Mouse (Mus musculus) embryonic facial prominence, embryonic 15.5 days (tissue): ENCODE results near the gene Igfbp3. TPM values are rescaled to one million over a fixed set of nuclear protein-coding genes. Genes with fewer than 3 reads are reported as not detected.

Experiments used
- ATAC-seq: fragments of 200-750 bp; cut with Nextera tagmentation; 2 replicates; pipeline ENCODE4 v1.8.0; 2017; ENCODE audit warnings: low read depth, moderate TSS enrichment; ENCODE audit not compliant: insufficient number of reproducible peaks, low FRiP score, low TSS enrichment
- H3K27ac ChIP-seq: fragments of 300-500 bp; sonication (generic); replicated peaks from 2 replicates; pipeline ENCODE4 v1.5.1; 2015; ENCODE audit warnings: mild to moderate bottlenecking, inconsistent platforms
- H3K27me3 ChIP-seq: fragments of 300-500 bp; sonication (generic); 2 replicates; pipeline ENCODE4 v1.6.1; 2015; ENCODE audit warnings: inconsistent platforms
- H3K36me3 ChIP-seq: fragments of 300-500 bp; sonication (generic); 2 replicates; pipeline ENCODE4 v1.6.1; 2015; ENCODE audit warnings: mild to moderate bottlenecking, inconsistent platforms
- H3K4me1 ChIP-seq: fragments of 300-500 bp; sonication (generic); 2 replicates; pipeline ENCODE4 v1.6.1; 2015; ENCODE audit warnings: inconsistent platforms
- H3K4me2 ChIP-seq: fragments of 300-500 bp; sonication (generic); replicated peaks from 2 replicates; pipeline ENCODE4 v1.6.1; 2015; ENCODE audit warnings: mild to moderate bottlenecking, inconsistent platforms
- H3K4me3 ChIP-seq: fragments of 300-500 bp; sonication (generic); replicated peaks from 2 replicates; pipeline ENCODE4 v1.5.1; 2015; ENCODE audit warnings: mild to moderate bottlenecking, inconsistent platforms
- H3K9ac ChIP-seq: fragments of 300-500 bp; sonication (generic); 2 replicates; pipeline ENCODE4 v1.6.1; 2015; ENCODE audit warnings: inconsistent platforms
- H3K9me3 ChIP-seq: fragments of 300-500 bp; sonication (generic); replicated peaks from 2 replicates; pipeline ENCODE4 v1.6.1; 2016; ENCODE audit warnings: inconsistent platforms
- WGBS: fragments of 180-500 bp; shearing (Covaris S2); methylation state at CpG from one replicate; pipeline ENCODE4 v1.1.7; 2015; 5-methylcytosine and 5-hydroxymethylcytosine counted together
- polyA plus RNA-seq: library from polyadenylated mRNA; unstranded; fragments of >200 nt; fragmentation: Nextera tagmentation; extraction: Ambion mirVana; gene quantifications from 2 replicates; pipeline ENCODE4 v1.2.1, GENCODE M21; 2015

Gene Igfbp3
- polyA plus RNA-seq, 1 experiment from 2014 or later = 194 TPM

GRCm38 (mm10) chr11:7161502-7162174, 52.1 kb downstream of the Igfbp3 start:
- no peak overlapping the region for H3K9ac ChIP-seq
- no peak overlapping the region for H3K4me2 ChIP-seq
- no peaks in the 10 kb centered on the region for H3K36me3 ChIP-seq
- H3K9me3 ChIP-seq = no peaks in the 10 kb centered on the region
- no peak for ATAC-seq
- peaks cover 7% of the 10 kb centered on the region; the same call in 1 of the 2 replicates for H3K4me1 ChIP-seq
- no peak overlapping the region for H3K27ac ChIP-seq
- WGBS = 70% methylated on average over 8 of the region's 8 CpGs
- H3K27me3 ChIP-seq = no peaks in the 10 kb centered on the region
- no peak overlapping the region for H3K4me3 ChIP-seq

- Histone ChIP-seq H3K27ac (peak overlapping the region; percentile 44; the same call in 1 of the 2 replicates), H3K36me3 (no peaks in the 10 kb centered on the region), H3K4me3 (no peak overlapping the region), H3K4me1 (peaks cover 7% of the 10 kb centered on the region; the same call in 1 of the 2 replicates), H3K9me3 (no peaks in the 10 kb centered on the region), H3K4me2 (no peak overlapping the region), H3K27me3 (no peaks in the 10 kb centered on the region), H3K9ac (no peak overlapping the region)
- WGBS = 55% methylated on average over 4 of the region's 4 CpGs
- ATAC-seq = peak; percentile 70; the same call in 1 of the 2 replicates
Measured at GRCm38 (mm10) chr11:7160637-7161101, 53.1 kb downstream of the Igfbp3 start.

GRCm38 (mm10) chr11:7160146-7160545, 53.6 kb downstream of the Igfbp3 start:
- no peak overlapping the region for H3K4me2 ChIP-seq
- H3K27me3 ChIP-seq = no peaks in the 10 kb centered on the region
- H3K9ac ChIP-seq = no peak overlapping the region
- peak overlapping the region; percentile 44 for H3K27ac ChIP-seq
- no peak for ATAC-seq
- no peaks in the 10 kb centered on the region for H3K9me3 ChIP-seq
- H3K36me3 ChIP-seq = no peaks in the 10 kb centered on the region
- WGBS = 75% methylated on average over 6 of the region's 6 CpGs
- H3K4me1 ChIP-seq = peaks cover 7% of the 10 kb centered on the region; the same call in 1 of the 2 replicates
- no peak overlapping the region for H3K4me3 ChIP-seq

- Histone ChIP-seq H3K9ac (no peak overlapping the region), H3K4me2 (no peak overlapping the region), H3K27ac (no peak overlapping the region), H3K9me3 (no peaks in the 10 kb centered on the region), H3K36me3 (no peaks in the 10 kb centered on the region), H3K4me1 (peaks cover 7% of the 10 kb centered on the region; the same call in 1 of the 2 replicates), H3K27me3 (no peaks in the 10 kb centered on the region), H3K4me3 (no peak overlapping the region)
- 74% methylated on average over 6 of the region's 6 CpGs for WGBS
- ATAC-seq = no peak
Measured at GRCm38 (mm10) chr11:7158196-7158595, 55.5 kb downstream of the Igfbp3 start.

GRCm38 (mm10) chr11:7156427-7156826, 57.3 kb downstream of the Igfbp3 start:
- Histone ChIP-seq H3K9me3 (no peaks in the 10 kb centered on the region), H3K27ac (no peak overlapping the region), H3K27me3 (no peaks in the 10 kb centered on the region), H3K9ac (no peak overlapping the region), H3K4me3 (no peak overlapping the region), H3K36me3 (no peaks in the 10 kb centered on the region), H3K4me1 (peaks cover 7% of the 10 kb centered on the region; the same call in 1 of the 2 replicates), H3K4me2 (no peak overlapping the region)
- no peak for ATAC-seq
- 75% methylated on average over 4 of the region's 4 CpGs for WGBS

Other genes with a start within 250 kb of the Igfbp3 start
- gene Adcy1, start 150.4 kb downstream of the Igfbp3 start, polyA plus RNA-seq = 1.1 and 1.3 TPM in 2 replicates
- not detected in 2 replicates for gene Gm11985, start 25.4 kb downstream of the Igfbp3 start, polyA plus RNA-seq
- gene Igfbp1, start 16.1 kb downstream of the Igfbp3 start, polyA plus RNA-seq = 0.39 and 0.50 TPM in 2 replicates